Mouse (Mus musculus) neural tube, embryonic 13.5 days (tissue): ENCODE measurements around the gene Tsc1. TPM values are rescaled to one million over a fixed set of nuclear protein-coding genes. Genes with fewer than 3 reads are reported as not detected.

Experiments
- ATAC-seq: fragments of 200-750 bp; cut with Nextera tagmentation; 2 replicates; pipeline ENCODE4 v1.8.0; 2017; ENCODE audit warnings: low read depth, mild to moderate bottlenecking, moderate TSS enrichment, moderate library complexity
- H3K27ac ChIP-seq: fragments of 300-500 bp; sonication (generic); replicated peaks from 2 replicates; pipeline ENCODE4 v1.5.1; 2015; ENCODE audit warnings: moderate library complexity, mild to moderate bottlenecking, inconsistent platforms
- H3K27me3 ChIP-seq: fragments of 300-500 bp; sonication (generic); 2 replicates; pipeline ENCODE4 v1.6.1; 2015; ENCODE audit warnings: mild to moderate bottlenecking, inconsistent platforms
- H3K36me3 ChIP-seq: fragments of 300-500 bp; sonication (generic); 2 replicates; pipeline ENCODE4 v1.6.1; 2015; ENCODE audit warnings: mild to moderate bottlenecking, inconsistent platforms
- H3K4me1 ChIP-seq: fragments of 300-500 bp; sonication (generic); replicated peaks from 2 replicates; pipeline ENCODE4 v1.6.1; 2015; ENCODE audit warnings: inconsistent platforms
- H3K4me2 ChIP-seq: fragments of 300-500 bp; sonication (generic); 2 replicates; pipeline ENCODE4 v1.6.1; 2015; ENCODE audit warnings: inconsistent platforms, mild to moderate bottlenecking, moderate library complexity
- H3K4me3 ChIP-seq: fragments of 300-500 bp; sonication (generic); 2 replicates; pipeline ENCODE4 v1.5.1; 2015; ENCODE audit warnings: mild to moderate bottlenecking, inconsistent platforms
- H3K9ac ChIP-seq: fragments of 300-500 bp; sonication (generic); 2 replicates; pipeline ENCODE4 v1.6.1; 2015; ENCODE audit warnings: moderate library complexity, mild to moderate bottlenecking, inconsistent platforms
- H3K9me3 ChIP-seq: fragments of 300-500 bp; sonication (generic); 2 replicates; pipeline ENCODE4 v1.6.1; 2016; ENCODE audit warnings: inconsistent platforms
- WGBS: fragments of 180-500 bp; shearing (Covaris S2); methylation state at CpG from one replicate; pipeline ENCODE4 v1.1.7; 2015; 5-methylcytosine and 5-hydroxymethylcytosine counted together
- polyA plus RNA-seq: library from polyadenylated mRNA; unstranded; fragments of >200 nt; fragmentation: Nextera tagmentation; extraction: Ambion mirVana; gene quantifications from 2 replicates; pipeline ENCODE4 v1.2.1, GENCODE M21; 2015

Gene Tsc1
- polyA plus RNA-seq, 1 experiment from 2014 or later: 30.2 TPM

DNA sequence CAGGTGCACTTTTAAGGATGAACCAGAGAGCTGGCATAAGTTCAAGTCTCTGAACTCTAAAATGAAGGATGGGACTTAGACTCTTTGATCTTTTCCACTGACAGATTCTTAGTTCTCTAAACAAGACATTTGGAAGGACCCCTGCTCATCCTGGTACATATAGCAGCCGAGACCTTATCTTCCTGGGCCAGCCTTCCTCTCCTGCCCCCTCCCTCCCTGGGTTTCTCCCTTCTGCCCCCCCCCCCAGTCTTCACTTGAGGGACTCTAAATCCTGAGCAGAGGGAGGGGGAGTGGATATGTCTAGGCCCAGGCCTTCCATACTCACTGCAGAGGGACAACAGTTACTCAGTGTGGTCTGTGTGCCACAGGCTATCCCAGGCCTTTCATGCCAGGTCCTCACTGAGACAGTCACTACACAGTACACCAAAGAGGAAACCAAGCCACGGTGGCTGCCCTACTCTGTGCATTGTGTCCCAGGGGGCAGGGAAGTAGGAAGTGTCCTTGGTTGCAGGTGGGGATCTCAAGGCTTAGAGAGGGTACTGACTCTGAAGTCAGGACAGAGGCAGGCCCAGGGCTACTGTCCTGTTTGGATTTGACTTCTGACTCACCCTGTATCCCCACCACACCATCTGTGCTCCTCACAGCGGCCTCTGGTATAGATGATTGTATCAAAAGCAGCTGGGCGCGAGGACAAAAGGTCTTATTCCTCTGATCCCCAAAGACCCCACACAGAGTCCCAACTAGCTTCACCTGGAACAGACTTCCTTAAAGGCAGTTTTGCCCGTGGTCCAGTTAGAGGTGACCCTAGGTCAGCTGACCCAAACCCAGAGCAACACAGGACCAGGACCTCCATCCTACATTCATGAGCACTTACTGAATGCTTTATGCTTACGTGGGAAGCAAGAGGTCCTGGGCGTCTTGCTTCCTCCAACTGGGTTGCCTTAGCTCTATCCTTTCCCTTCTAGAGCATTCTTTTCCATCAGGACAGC lies 23.2 kb upstream of the Tsc1 start:
- no peaks in the 10 kb centered on the region for H3K9me3 ChIP-seq
- ATAC-seq: no peak
- H3K4me2 ChIP-seq: no peak overlapping the region
- H3K36me3 ChIP-seq: no peaks in the 10 kb centered on the region
- peaks cover 32% of the 10 kb centered on the region for H3K27me3 ChIP-seq
- no peak overlapping the region for H3K9ac ChIP-seq
- peaks cover 5% of the 10 kb centered on the region; the same call in 1 of the 2 replicates for H3K4me1 ChIP-seq
- H3K4me3 ChIP-seq: no peak overlapping the region
- no peak overlapping the region for H3K27ac ChIP-seq
- WGBS: 78% methylated on average over 8 of the region's 8 CpGs

DNA sequence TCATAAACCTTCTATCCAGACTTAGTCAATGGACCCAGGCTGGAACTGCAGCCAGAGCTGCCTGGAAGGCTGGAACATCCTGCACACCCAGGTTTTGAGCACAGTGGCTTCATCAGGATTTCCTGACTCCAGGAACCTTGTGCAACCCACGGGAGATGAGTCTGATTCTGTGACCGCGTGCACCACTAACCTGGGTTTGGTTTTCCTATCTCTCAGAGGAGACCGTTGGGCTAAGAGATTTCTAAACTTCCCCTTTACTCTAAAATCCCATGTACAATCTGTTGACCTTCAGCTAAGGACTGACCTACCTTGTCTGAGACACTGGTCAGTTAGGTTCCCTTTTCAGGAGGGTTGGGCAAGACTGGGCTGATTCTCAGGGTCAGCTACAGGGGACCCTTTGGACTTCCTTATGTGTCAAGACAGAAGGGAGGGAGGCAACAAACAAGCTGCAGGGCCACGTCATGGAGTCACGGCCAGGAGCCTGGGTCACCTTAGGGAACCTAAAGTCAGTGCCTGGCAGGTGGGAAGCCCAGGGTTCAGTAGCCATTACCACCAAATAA lies 22.2 kb upstream of the Tsc1 start:
- ATAC-seq: no peak
- no peak overlapping the region for H3K4me2 ChIP-seq
- no peak overlapping the region for H3K9ac ChIP-seq
- H3K9me3 ChIP-seq: no peaks in the 10 kb centered on the region
- WGBS: 88% methylated on average over 6 of the region's 6 CpGs
- H3K4me3 ChIP-seq: no peak overlapping the region
- H3K36me3 ChIP-seq: no peaks in the 10 kb centered on the region
- H3K27me3 ChIP-seq: peaks cover 34% of the 10 kb centered on the region
- H3K4me1 ChIP-seq: peaks cover 5% of the 10 kb centered on the region; the same call in 1 of the 2 replicates
- no peak overlapping the region for H3K27ac ChIP-seq

DNA sequence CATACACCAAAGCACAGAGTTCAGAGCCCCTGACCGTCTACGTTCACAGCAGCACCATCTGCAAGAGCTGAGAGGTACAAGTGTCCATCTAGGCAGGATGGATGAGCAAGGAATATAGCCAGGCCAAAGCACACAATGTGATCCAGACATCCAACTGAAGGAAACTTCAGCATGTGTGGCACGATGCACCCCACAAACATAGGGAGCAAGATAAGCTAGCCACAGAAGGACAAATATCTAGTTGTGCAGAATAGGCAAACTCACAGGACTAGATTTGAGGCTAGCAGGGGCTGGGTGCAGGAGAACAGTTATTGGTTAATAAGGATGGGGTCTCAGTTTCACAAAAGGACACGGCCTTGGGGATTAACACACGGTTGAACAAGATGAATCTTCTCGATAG lies 21.7 kb upstream of the Tsc1 start:
- Histone ChIP-seq H3K27ac (no peak overlapping the region), H3K36me3 (no peaks in the 10 kb centered on the region), H3K4me3 (no peak overlapping the region), H3K4me1 (peaks cover 5% of the 10 kb centered on the region; the same call in 1 of the 2 replicates), H3K27me3 (peaks cover 34% of the 10 kb centered on the region), H3K4me2 (no peak overlapping the region), H3K9me3 (no peaks in the 10 kb centered on the region), H3K9ac (no peak overlapping the region)
- 84% methylated on average over 6 of the region's 6 CpGs for WGBS
- ATAC-seq: no peak

DNA sequence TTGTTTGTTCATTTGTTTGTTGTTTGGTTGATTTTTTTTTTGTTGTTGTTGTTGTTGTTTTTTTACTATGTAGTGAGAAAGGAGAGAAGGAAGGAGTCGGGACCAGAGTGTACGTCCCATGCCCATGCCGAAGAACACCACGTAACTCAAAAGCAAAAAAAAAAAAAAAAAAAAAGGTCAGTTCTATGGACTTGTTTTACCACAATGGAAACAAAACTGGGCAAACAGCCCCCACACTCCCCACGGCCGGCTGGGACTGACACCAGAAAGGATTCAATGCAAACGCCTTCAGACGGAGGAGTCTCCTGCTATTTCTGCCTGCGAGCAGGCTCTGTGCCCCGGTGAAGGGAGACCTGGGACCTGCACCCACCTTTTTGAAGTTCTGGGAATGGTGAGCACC lies 20.5 kb upstream of the Tsc1 start:
- H3K4me2 ChIP-seq: no peak overlapping the region
- 66% methylated on average over 10 of the region's 10 CpGs for WGBS
- peaks cover 5% of the 10 kb centered on the region; the same call in 1 of the 2 replicates for H3K4me1 ChIP-seq
- no peak for ATAC-seq
- no peaks in the 10 kb centered on the region for H3K9me3 ChIP-seq
- H3K4me3 ChIP-seq: no peak overlapping the region
- no peak overlapping the region for H3K9ac ChIP-seq
- H3K27ac ChIP-seq: no peak overlapping the region
- H3K36me3 ChIP-seq: no peaks in the 10 kb centered on the region
- H3K27me3 ChIP-seq: peaks cover 34% of the 10 kb centered on the region

DNA sequence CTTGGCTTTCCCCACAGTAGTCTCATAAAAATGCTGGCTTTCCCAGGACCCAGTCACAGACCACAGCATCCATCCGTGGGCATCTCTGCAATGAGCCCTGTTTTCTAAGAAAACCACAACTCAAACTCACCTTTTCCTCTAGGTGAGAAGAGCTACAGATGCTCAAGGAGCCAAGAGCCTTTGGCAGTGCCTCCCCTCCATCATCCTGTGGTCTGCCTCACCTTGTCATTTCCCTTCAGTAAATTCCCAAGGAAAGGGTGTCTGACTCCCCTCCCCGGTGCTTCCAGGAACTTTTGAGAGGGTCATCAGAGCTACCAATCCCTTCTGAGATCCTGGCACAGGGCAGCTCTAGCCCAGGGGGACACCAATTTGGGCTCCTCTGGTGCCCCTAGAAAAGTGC lies 19.9 kb upstream of the Tsc1 start:
- Histone ChIP-seq H3K4me1 (peaks cover 5% of the 10 kb centered on the region; the same call in 1 of the 2 replicates), H3K9ac (no peak overlapping the region), H3K9me3 (no peaks in the 10 kb centered on the region), H3K36me3 (no peaks in the 10 kb centered on the region), H3K4me3 (no peak overlapping the region), H3K27ac (no peak overlapping the region), H3K4me2 (no peak overlapping the region), H3K27me3 (peaks cover 34% of the 10 kb centered on the region)
- 15% methylated on average over 2 of the region's 2 CpGs for WGBS
- ATAC-seq: no peak

DNA sequence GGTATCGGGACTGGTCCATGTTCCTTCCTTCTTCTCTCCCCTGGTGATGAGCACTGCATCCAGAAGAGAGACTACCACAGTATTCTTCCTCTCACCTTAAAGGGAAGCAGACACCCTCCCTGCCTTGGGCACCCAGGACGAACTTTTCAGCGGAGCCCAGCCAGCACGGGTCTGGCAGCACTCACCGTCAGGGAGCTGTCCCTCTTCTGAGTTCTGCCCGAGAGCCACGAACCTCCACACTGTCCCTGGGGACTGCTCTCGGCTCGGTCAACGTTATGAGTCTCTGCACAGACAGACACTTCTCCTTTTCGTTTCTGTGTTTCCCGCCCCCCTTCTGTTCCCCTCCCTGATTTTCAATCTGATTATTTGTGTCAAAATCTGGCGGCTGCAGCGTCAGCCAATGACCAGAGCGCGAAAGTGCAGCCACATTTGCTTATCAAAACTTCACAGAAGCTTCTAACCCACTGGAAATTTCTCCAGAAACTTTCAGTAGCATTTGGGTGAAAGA lies 19.3 kb upstream of the Tsc1 start, which contains the start of gene Gfi1b:
Gfi1b (minus strand) TSS at position 319 of the 508 bp plus-strand sequence.
- Histone ChIP-seq H3K36me3 (no peaks in the 10 kb centered on the region), H3K27me3 (peaks cover 34% of the 10 kb centered on the region), H3K4me2 (peak within 1 kb of the TSS; percentile 5; the same call in 1 of the 2 replicates), H3K4me1 (peaks cover 5% of the 10 kb centered on the region; the same call in 1 of the 2 replicates), H3K27ac (no peak within 1 kb of the TSS), H3K9me3 (no peaks in the 10 kb centered on the region), H3K9ac (no peak within 1 kb of the TSS), H3K4me3 (no peak within 1 kb of the TSS)
- WGBS: 8% methylated on average over 16 of the region's 16 CpGs
- no peak for ATAC-seq

DNA sequence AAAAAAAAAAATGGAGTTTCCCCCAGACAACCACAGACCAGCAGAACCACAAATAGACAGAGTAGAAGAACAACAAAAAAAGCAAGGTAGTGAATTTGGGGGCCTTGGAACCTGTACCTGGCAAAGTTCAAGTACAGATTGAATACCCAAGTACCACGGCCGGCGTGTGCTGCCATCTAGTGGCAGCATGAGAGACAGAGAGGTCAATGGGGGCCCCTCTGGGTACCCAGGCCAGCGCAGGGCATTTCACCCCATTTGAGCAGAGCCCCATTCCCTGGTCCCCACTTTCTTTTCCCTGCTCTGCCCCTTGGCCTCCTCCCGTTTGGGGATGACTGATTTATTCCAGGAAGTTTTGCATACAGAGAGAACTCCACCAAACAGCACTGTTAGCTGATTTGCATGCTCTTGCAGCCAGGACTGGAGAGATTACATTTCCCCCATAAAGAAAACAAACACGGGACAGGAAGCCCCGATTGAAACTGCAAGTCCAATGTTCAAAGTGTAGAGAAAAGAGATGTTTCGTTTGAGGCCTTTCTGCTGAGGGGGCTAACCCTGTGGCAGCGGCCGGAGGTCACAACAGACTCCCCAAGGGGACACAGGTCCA lies 18.4 kb upstream of the Tsc1 start:
- Histone ChIP-seq H3K4me2 (no peak overlapping the region), H3K4me3 (no peak overlapping the region), H3K4me1 (peaks cover 5% of the 10 kb centered on the region; the same call in 1 of the 2 replicates), H3K9me3 (no peaks in the 10 kb centered on the region), H3K36me3 (no peaks in the 10 kb centered on the region), H3K27me3 (peaks cover 34% of the 10 kb centered on the region), H3K9ac (no peak overlapping the region), H3K27ac (no peak overlapping the region)
- ATAC-seq: no peak
- 23% methylated on average over 10 of the region's 10 CpGs for WGBS

DNA sequence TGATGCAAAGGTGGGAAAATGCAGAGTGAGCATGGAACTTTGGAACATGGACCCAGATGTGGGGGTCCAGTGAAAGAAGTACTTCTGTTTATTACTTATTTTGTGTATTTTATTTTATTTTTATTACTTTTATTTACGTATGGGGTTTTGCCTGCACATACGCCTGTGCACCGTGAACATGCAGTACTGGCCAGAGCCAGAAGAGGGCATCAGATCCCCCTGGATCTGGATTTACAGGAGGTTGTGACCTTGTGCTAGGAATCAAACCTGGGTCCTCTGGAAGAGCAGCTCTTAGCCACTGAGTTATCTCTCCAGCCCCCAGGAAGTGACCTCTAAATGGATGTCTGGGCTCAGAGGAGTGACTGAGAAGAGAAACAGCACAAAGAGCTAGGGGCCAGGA lies 16.2 kb upstream of the Tsc1 start:
- no peak overlapping the region for H3K9ac ChIP-seq
- peaks cover 14% of the 10 kb centered on the region for H3K4me1 ChIP-seq
- WGBS: 91% methylated on average over 3 of the region's 3 CpGs
- no peak overlapping the region for H3K4me3 ChIP-seq
- H3K36me3 ChIP-seq: no peaks in the 10 kb centered on the region
- H3K9me3 ChIP-seq: no peaks in the 10 kb centered on the region
- no peak for ATAC-seq
- no peak overlapping the region for H3K4me2 ChIP-seq
- H3K27ac ChIP-seq: no peak overlapping the region
- H3K27me3 ChIP-seq: peaks cover 26% of the 10 kb centered on the region

DNA sequence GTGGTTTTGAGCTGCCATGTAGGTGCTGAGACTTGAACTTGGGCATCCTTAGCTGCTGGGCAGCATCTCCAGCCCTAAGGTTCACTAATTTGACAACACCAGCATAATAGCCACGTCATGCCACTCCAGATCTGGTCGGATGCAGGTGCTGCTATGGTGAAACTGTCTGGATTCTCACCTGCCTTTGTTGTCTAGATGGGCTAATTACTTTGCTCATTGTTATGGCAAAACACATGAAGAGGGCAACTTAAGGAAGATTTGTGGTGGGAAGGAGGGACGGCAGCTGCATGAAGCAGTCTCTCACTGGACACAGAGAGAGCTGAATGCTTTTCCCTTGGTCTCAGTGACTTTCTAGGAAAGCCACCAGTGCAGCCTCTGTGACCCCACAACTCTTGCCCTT lies 15.0 kb upstream of the Tsc1 start:
- no peaks in the 10 kb centered on the region for H3K9me3 ChIP-seq
- H3K4me3 ChIP-seq: no peak overlapping the region
- H3K36me3 ChIP-seq: no peaks in the 10 kb centered on the region
- ATAC-seq: no peak
- H3K4me2 ChIP-seq: no peak overlapping the region
- H3K4me1 ChIP-seq: peaks cover 20% of the 10 kb centered on the region
- WGBS: 77% methylated on average over 3 of the region's 3 CpGs
- no peak overlapping the region for H3K9ac ChIP-seq
- H3K27me3 ChIP-seq: peaks cover 19% of the 10 kb centered on the region
- H3K27ac ChIP-seq: no peak overlapping the region

DNA sequence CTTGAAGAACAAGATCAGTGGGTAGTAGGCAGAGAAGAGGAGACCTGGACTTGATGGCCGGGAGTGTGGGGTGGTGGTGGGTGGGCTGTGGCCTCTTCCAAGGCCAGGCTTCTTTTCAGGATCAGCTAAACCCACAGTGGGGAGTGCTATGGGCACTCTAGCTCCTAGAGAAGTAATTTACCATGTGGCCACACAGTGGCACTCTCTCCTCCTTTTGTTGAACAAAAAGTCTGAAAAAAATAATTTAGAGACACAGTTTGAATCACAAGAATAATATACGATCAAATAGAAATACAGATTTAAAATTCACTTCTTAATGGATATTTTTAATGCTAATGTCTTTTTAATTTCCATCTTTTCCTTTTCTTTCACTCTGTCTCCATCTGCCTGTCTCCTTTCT lies 13.0 kb upstream of the Tsc1 start:
- no peak overlapping the region for H3K4me2 ChIP-seq
- H3K9me3 ChIP-seq: no peaks in the 10 kb centered on the region
- H3K27me3 ChIP-seq: no peaks in the 10 kb centered on the region
- no peaks in the 10 kb centered on the region for H3K36me3 ChIP-seq
- ATAC-seq: no peak
- no peak overlapping the region for H3K4me3 ChIP-seq
- no peak overlapping the region for H3K27ac ChIP-seq
- 71% methylated on average over 2 of the region's 2 CpGs for WGBS
- no peak overlapping the region for H3K9ac ChIP-seq
- H3K4me1 ChIP-seq: peaks cover 15% of the 10 kb centered on the region

DNA sequence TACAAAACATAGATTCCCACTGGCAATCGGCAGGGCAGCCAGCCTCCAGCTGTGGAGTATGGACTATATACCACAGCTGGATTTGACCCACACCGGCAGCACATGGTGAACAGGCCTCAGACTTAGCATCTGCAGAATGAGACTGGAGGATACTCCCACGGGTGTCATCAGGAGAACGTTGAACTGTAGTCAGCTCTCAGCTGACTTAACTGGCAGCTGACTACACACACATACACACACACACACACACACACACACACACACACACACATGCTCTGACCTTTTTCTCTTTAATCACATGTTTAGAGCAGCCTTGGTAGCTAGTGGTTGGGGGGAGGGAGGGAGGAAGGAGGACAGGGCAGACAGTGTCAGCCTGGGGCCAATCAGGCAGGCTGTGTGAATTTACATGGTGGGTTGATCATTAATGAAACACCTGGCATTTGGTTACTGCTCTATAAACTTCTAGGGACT lies 11.1 kb upstream of the Tsc1 start:
- H3K4me3 ChIP-seq: no peak overlapping the region
- ATAC-seq: peak; percentile 71; the same call in 1 of the 2 replicates
- H3K27ac ChIP-seq: no peak overlapping the region
- H3K4me1 ChIP-seq: peaks cover 15% of the 10 kb centered on the region
- 23% methylated on average over 4 of the region's 4 CpGs for WGBS
- no peaks in the 10 kb centered on the region for H3K9me3 ChIP-seq
- H3K4me2 ChIP-seq: no peak overlapping the region
- no peak overlapping the region for H3K9ac ChIP-seq
- H3K27me3 ChIP-seq: no peaks in the 10 kb centered on the region
- H3K36me3 ChIP-seq: no peaks in the 10 kb centered on the region

DNA sequence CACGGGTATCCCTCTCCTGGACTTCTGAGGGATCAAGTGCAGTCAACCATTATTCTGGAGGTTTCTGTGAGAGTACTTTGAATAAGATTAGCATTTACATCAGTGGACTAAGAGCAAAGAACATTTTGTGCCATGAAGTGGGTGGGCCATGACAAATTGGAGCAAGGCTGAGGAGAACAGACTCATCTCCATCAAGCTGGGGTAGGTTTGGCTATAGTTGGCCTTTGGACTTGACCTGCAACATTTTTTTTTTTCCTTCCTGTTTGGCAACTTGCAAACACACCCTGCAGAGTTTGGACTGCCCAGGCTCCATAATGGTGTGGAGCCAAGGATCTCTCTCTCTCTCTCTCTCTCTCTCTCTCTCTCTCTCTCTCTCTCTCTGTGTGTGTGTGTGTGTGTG lies 8.4 kb upstream of the Tsc1 start:
- Histone ChIP-seq H3K27me3 (no peaks in the 10 kb centered on the region), H3K9me3 (no peaks in the 10 kb centered on the region), H3K4me3 (no peak overlapping the region), H3K27ac (no peak overlapping the region), H3K36me3 (no peaks in the 10 kb centered on the region), H3K4me1 (peaks cover 15% of the 10 kb centered on the region), H3K4me2 (no peak overlapping the region), H3K9ac (no peak overlapping the region)
- no peak for ATAC-seq
- 62% methylated on average over 1 of the region's 1 CpGs for WGBS
